Mouse (Mus musculus): Measurements from ENCODE around the gene Hpse2. TPM values are rescaled to one million over a fixed set of nuclear protein-coding genes. Genes with fewer than 3 reads are reported as not detected.
"Not testable (repeated sequence)": the region's sequence is repeated elsewhere in the genome, so short reads cannot be mapped to it uniquely, and the experiment has no call there.

Gene Hpse2
- polyA plus RNA-seq, 1 experiment from 2014 or later: 2.2 TPM

DNA sequence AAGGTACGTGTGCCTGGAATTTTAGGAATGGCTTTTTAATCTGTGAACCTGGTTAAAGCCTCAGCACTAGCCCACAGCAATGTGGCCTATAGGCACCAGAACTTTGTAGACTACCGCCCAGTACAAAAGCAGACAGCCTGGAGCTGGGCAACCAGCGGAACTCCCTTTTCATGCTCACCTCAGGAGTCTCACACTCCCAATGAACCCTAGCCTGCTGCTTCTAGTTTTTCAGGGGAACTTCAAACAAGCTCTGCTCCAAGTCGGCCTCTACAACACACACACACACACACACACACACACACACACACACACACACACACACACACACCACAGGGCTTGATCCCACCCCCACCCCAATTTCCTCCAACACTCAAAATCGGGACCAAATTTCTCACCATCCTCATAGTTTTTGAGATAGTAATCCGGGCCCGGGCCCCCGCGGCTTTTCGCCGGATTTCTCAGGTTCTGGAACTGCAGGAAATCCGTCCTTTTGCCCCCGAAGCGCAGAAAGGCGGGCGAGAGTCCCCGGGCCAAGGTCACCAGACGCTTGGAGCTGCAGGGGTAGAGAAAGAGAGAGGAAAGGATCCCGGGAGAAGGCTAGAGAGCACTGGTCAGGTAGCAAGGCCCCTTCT is 3.7 kb downstream of the Hpse2 start:
- H3K9me3 ChIP-seq: no peaks in the 10 kb centered on the region
- no peak overlapping the region for H3K9ac ChIP-seq
- WGBS: 2% methylated on average over 19 of the region's 19 CpGs
- H3K4me1 ChIP-seq: peaks cover 24% of the 10 kb centered on the region
- peak overlapping the region; percentile 60 for H3K4me2 ChIP-seq (replicated peaks)
- ATAC-seq (ENCODE audit: low FRiP score, low read depth): no peak
- peak overlapping the region; percentile 26 for H3K4me3 ChIP-seq
- no peaks in the 10 kb centered on the region for H3K36me3 ChIP-seq
- H3K27ac ChIP-seq: no peak overlapping the region
- peaks cover 60% of the 10 kb centered on the region for H3K27me3 ChIP-seq (replicated peaks)

DNA sequence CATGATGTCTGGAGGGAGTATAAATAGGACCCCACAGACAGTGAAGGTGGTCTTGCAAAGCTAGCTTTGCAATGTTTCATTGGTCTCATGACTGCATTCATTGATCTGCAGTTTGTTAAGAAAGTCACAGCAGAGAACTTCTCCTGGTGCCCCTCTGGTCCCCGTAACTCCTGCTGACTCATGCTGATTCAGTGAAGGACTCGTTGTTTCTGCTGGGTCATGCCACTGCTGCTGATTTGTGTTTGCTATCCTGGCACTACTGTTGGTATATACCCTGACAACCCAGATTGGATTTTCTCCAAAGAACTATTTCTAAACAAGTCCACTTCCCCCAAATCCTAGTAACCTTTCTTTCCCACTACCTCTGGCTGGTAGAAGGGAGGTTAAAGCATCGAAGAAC is 29.3 kb downstream of the Hpse2 start:
- H3K36me3 ChIP-seq: no peaks in the 10 kb centered on the region
- 83% methylated on average over 3 of the region's 3 CpGs for WGBS
- H3K27me3 ChIP-seq (replicated peaks): no peaks in the 10 kb centered on the region
- no peak overlapping the region for H3K27ac ChIP-seq
- no peak overlapping the region for H3K4me2 ChIP-seq (replicated peaks)
- ATAC-seq (ENCODE audit: low FRiP score, low read depth): no peak
- no peaks in the 10 kb centered on the region for H3K9me3 ChIP-seq
- H3K4me1 ChIP-seq: no peaks in the 10 kb centered on the region
- H3K4me3 ChIP-seq: no peak overlapping the region
- no peak overlapping the region for H3K9ac ChIP-seq

DNA sequence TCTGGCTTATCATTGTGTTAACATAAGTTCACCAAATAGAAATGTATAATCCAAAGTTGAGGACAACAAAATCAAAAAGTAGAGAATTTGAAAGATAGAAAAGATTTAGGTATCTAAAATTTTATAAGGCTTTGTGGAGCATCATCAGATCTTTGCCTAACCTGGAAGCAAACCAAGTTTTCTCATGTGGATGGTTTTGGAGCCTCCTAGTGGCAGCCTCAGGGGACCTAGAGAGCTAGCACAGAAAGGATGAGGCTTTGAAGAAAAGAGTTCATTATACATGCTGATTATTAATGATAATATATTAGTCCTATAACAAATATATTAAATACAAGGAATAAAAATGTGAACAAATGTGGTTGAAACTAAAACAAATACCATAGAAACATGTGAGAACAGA is 77.0 kb downstream of the Hpse2 start:
- H3K27ac ChIP-seq: no peak overlapping the region
- H3K36me3 ChIP-seq: no peaks in the 10 kb centered on the region
- H3K27me3 ChIP-seq (replicated peaks): no peaks in the 10 kb centered on the region
- ATAC-seq (ENCODE audit: low FRiP score, low read depth): no peak
- H3K9me3 ChIP-seq: no peaks in the 10 kb centered on the region
- no peak overlapping the region for H3K9ac ChIP-seq
- H3K4me2 ChIP-seq (replicated peaks): no peak overlapping the region
- no peaks in the 10 kb centered on the region for H3K4me1 ChIP-seq
- no peak overlapping the region for H3K4me3 ChIP-seq

DNA sequence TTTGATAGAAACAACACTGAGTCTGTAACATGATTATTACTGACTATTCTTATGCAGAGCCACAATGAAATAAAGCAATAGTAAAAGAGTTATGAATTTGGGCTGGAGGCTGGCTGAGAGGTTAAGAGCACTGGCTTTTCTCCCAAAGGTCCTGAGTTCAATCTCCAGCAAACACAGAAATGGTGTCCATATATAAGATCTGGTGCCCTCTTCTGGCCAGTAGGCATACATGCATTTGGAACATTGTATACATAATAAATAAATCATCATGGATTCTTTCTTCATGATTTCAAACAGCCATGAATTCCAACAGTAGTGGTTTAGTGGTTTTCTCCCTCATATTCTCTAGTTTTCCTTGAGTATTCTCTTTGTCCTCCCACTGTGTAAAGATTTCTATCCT is 81.4 kb downstream of the Hpse2 start:
- no peaks in the 10 kb centered on the region for H3K27me3 ChIP-seq (replicated peaks)
- H3K4me3 ChIP-seq: no peak overlapping the region
- no peak overlapping the region for H3K4me2 ChIP-seq (replicated peaks)
- H3K36me3 ChIP-seq: no peaks in the 10 kb centered on the region
- no peak overlapping the region for H3K27ac ChIP-seq
- no peaks in the 10 kb centered on the region for H3K4me1 ChIP-seq
- ATAC-seq (ENCODE audit: low FRiP score, low read depth): no peak
- H3K9ac ChIP-seq: no peak overlapping the region
- no peaks in the 10 kb centered on the region for H3K9me3 ChIP-seq

DNA sequence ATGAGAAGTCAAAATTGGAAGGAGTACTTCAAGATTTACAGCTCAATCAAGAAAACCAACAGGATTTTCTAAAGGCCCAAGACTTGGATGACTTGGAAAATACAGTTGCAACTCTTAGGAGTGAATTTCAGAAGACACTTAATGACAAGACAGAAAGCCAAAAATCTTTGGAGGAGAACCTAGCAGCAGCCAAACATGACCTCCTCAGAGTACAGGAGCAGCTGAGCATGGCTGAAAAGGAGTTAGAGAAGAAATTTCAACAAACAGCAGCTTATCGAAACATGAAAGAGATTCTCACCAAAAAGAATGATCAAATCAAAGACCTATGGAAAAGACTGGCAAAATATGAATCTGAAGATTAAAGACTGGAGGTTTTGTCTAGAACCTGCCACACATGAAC is 106.8 kb downstream of the Hpse2 start:
- H3K27ac ChIP-seq; H3K4me2 ChIP-seq (replicated peaks); H3K4me3 ChIP-seq; H3K36me3 ChIP-seq; H3K9ac ChIP-seq; H3K9me3 ChIP-seq; H3K27me3 ChIP-seq (replicated peaks); H3K4me1 ChIP-seq; ATAC-seq (ENCODE audit: low FRiP score, low read depth): not testable (repeated sequence)
- WGBS: 87% methylated on average over 1 of the region's 1 CpGs

DNA sequence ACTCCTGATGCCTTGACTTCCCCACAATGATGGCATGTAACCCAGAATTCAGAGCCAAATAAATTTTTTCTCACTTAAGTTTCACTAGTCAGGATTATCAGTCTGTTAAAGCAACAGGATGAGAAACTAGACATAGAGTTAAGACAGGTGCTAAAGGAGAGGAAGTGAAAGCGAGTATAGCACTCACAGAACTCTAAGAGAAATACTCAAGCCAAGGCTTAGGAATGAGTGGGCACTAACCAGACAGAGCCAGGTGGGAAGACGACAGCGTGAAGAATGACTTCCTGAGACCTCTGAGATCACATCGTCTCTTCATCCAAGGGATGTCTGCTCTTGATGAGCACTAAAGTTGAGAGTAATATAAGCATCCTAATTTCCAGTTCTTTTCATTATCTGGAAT is 144.2 kb downstream of the Hpse2 start:
- ATAC-seq (ENCODE audit: low FRiP score, low read depth): no peak
- no peak overlapping the region for H3K4me2 ChIP-seq (replicated peaks)
- no peaks in the 10 kb centered on the region for H3K9me3 ChIP-seq
- H3K27ac ChIP-seq: no peak overlapping the region
- no peaks in the 10 kb centered on the region for H3K27me3 ChIP-seq (replicated peaks)
- no peaks in the 10 kb centered on the region for H3K36me3 ChIP-seq
- H3K4me1 ChIP-seq: no peaks in the 10 kb centered on the region
- 88% methylated on average over 4 of the region's 4 CpGs for WGBS
- H3K9ac ChIP-seq: no peak overlapping the region
- H3K4me3 ChIP-seq: no peak overlapping the region

DNA sequence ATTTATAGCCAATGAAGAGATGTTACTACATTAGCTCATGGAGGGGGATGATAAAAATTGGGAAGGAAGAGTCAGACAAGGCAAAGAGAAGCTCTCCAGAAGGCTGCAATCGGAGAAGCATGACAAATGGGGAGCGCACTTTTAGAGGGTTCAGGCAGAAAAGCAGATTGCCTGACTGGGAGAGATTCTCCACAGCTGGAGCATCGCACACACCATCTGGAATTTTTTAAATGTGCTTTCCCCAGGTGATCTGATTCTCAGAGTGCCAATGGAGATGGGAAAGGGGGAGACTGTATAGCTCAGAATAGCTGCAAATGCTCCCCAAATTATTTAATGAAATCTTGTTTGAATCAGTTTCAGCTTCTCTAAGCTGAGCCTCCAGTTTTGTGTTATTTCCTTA is 156.4 kb downstream of the Hpse2 start:
- 61% methylated on average over 3 of the region's 3 CpGs for WGBS
- Histone ChIP-seq H3K4me2 (replicated peaks) (no peak overlapping the region), H3K4me3 (no peak overlapping the region), H3K27me3 (replicated peaks) (no peaks in the 10 kb centered on the region), H3K27ac (no peak overlapping the region), H3K9ac (no peak overlapping the region), H3K36me3 (no peaks in the 10 kb centered on the region), H3K9me3 (no peaks in the 10 kb centered on the region), H3K4me1 (no peaks in the 10 kb centered on the region)
- ATAC-seq (ENCODE audit: low FRiP score, low read depth): no peak

DNA sequence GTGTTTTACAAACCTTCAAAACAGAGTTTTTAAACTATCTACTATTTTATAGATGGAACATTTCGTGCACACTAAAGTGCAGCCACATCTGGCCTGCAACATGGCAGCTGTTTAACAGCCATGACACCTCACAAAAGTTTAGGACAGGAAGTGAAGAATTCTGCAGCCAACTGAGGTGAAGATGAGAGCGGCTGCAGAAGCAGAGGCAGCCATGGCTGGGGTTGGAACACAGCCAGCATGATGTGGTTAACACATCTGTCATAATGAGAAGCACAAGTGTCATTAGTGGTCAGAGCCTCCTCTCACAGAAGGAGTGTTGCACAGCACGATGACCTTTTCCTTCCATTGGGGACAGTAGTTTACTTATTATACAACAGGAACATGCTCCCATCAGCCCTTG is 194.6 kb downstream of the Hpse2 start:
- Histone ChIP-seq H3K4me3 (no peak overlapping the region), H3K9ac (no peak overlapping the region), H3K27ac (no peak overlapping the region), H3K4me2 (replicated peaks) (no peak overlapping the region), H3K27me3 (replicated peaks) (no peaks in the 10 kb centered on the region), H3K4me1 (no peaks in the 10 kb centered on the region), H3K36me3 (no peaks in the 10 kb centered on the region), H3K9me3 (no peaks in the 10 kb centered on the region)
- no peak for ATAC-seq (ENCODE audit: low FRiP score, low read depth)
- WGBS: 79% methylated on average over 3 of the region's 3 CpGs

DNA sequence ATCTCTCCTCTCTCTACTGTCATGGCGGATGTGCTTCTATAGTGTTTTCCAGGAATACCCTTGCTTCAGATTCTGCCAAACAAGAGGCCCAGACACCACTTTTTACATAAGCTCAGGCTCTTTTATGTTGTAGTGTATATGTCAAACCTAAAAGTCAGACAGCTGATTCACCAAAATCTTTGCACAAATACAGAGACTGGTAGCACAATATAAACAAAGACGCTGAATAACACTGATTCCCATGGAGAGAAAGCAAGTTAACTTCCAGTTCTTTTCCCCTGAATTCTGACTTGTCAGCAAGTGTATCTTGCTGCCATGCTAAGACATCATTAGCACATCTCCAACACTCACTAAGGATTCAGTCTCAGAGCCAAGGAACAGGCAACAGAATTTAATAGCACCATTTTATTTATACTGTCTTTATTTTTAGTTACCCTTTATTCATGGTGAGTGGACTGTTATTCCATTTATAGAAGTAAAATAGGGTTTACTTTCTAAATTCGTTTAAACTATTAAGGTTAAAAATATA is 212.7 kb downstream of the Hpse2 start:
- H3K9ac ChIP-seq: no peak overlapping the region
- 91% methylated on average over 3 of the region's 3 CpGs for whole genome bisulfite sequencing

DNA sequence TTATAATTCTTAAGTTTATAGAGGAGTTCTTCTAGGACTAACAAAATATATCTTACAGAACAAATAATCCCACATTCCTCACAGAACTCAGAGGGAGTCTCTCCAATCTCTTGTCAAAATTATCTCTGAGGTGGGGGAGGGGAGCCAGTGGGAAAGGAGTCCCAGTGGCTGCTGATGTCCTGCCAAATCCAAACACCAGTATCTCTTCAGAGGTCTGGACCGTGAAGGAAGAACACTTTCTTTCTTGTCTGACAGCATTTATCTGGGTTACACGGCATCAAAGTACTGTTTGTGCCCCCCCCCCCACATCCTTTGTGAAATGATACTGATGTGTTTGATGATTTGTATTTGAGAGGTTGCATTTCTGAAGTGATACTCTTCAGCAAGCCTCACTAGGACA is 213.3 kb downstream of the Hpse2 start:
- H3K4me1 ChIP-seq: no peaks in the 10 kb centered on the region
- H3K4me3 ChIP-seq: no peak overlapping the region
- H3K9me3 ChIP-seq: no peaks in the 10 kb centered on the region
- no peaks in the 10 kb centered on the region for H3K36me3 ChIP-seq
- no peaks in the 10 kb centered on the region for H3K27me3 ChIP-seq (replicated peaks)
- 85% methylated on average over 2 of the region's 2 CpGs for WGBS
- ATAC-seq (ENCODE audit: low FRiP score, low read depth): no peak
- H3K27ac ChIP-seq: no peak overlapping the region
- no peak overlapping the region for H3K4me2 ChIP-seq (replicated peaks)
- H3K9ac ChIP-seq: no peak overlapping the region

More for the DNA sequence above, 212.7 kb downstream of the Hpse2 start:
- no peak overlapping the region for H3K4me2 ChIP-seq (replicated peaks)
- ATAC-seq (ENCODE audit: low FRiP score, low read depth): no peak
- H3K9me3 ChIP-seq: no peaks in the 10 kb centered on the region
- H3K27me3 ChIP-seq (replicated peaks): no peaks in the 10 kb centered on the region
- H3K4me1 ChIP-seq: no peaks in the 10 kb centered on the region
- no peak overlapping the region for H3K27ac ChIP-seq
- no peak overlapping the region for H3K4me3 ChIP-seq
- H3K36me3 ChIP-seq: no peaks in the 10 kb centered on the region

DNA sequence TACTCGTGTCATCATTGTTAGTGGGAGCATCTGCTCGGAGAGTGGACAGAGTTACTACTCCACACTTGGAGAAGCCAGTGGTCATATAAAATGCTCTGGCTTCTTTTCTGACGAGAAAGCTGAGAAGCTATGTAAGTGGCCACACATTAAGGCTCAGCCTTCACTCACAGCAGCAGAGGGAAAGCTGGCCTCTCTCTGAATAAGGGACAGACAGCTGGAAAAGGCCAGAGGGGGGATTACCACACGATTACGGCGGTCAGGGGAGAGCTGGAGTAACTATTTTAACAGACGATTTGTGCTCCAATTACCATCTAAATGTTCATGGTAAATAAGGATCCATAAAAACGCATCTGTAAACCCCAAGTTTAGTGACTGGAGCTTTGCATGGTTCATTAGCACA is 232.1 kb downstream of the Hpse2 start:
- no peak for ATAC-seq (ENCODE audit: low FRiP score, low read depth)
- H3K36me3 ChIP-seq: no peaks in the 10 kb centered on the region
- no peak overlapping the region for H3K4me3 ChIP-seq
- no peak overlapping the region for H3K27ac ChIP-seq
- 42% methylated on average over 8 of the region's 8 CpGs for WGBS
- no peaks in the 10 kb centered on the region for H3K9me3 ChIP-seq
- no peaks in the 10 kb centered on the region for H3K27me3 ChIP-seq (replicated peaks)
- no peak overlapping the region for H3K9ac ChIP-seq
- H3K4me2 ChIP-seq (replicated peaks): no peak overlapping the region
- H3K4me1 ChIP-seq: no peaks in the 10 kb centered on the region

DNA sequence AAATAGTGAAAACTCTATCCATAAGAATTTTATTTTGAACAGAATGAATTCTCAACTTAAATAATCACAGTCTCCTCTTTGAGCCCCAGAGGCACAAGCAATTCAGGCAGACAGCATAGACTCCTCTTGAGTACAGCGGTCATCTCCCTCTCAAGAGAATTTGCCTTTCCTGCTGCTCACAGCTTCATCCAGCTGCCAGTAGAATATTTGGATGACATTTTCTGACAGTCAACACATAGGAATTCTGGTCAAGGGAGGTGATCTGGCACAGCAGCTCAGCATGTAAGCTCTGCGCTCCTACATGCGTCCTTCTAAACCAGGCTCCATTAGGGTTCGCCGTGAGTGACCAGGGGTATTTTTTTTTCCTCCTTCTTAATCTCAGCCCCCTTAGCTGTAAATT is 232.6 kb downstream of the Hpse2 start:
- Histone ChIP-seq H3K36me3 (no peaks in the 10 kb centered on the region), H3K4me2 (replicated peaks) (no peak overlapping the region), H3K27me3 (replicated peaks) (no peaks in the 10 kb centered on the region), H3K4me1 (no peaks in the 10 kb centered on the region), H3K4me3 (no peak overlapping the region), H3K9ac (no peak overlapping the region), H3K9me3 (no peaks in the 10 kb centered on the region), H3K27ac (no peak overlapping the region)
- 88% methylated on average over 5 of the region's 5 CpGs for WGBS
- ATAC-seq (ENCODE audit: low FRiP score, low read depth): no peak

DNA sequence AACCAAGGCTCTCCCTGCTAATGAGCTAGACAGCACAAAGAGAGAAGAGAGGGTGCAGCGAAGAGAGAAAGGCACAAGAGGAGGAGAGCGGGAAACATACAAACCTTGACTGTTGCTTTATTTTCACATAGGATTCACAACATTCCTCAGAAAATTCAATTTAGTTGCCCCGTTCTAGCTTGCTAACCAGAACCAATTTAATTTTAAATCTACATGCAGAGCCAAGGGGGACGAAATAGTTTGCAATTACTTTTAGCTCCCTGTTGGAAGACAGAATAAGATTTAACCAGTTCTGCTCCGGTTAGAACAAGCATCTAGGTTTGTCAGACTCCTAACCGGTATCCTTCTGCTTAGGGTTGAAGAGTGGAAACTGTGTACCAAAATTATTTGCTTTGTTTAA is 240.3 kb downstream of the Hpse2 start:
- 80% methylated on average over 6 of the region's 6 CpGs for WGBS
- H3K27me3 ChIP-seq (replicated peaks): no peaks in the 10 kb centered on the region
- no peaks in the 10 kb centered on the region for H3K4me1 ChIP-seq
- no peak overlapping the region for H3K4me2 ChIP-seq (replicated peaks)
- ATAC-seq (ENCODE audit: low FRiP score, low read depth): no peak
- no peak overlapping the region for H3K9ac ChIP-seq
- no peak overlapping the region for H3K27ac ChIP-seq
- no peaks in the 10 kb centered on the region for H3K36me3 ChIP-seq
- H3K4me3 ChIP-seq: no peak overlapping the region
- no peaks in the 10 kb centered on the region for H3K9me3 ChIP-seq
